Mouse (Mus musculus) mouse embryonic stem cell (cell line): ENCODE results near the gene Gm37240.

Experiments
- in situ Hi-C, 2 experiments: fragments of 300-500 bp; cut with MboI; formaldehyde crosslinking; loops; 1 replicate in 1 of 2; 3 replicates in 1 of 2; pipeline ENCODE4 v1.14.3; 2019 to 2020; ENCODE audit warnings: low sequenced_read_pairs in 2 of 2, low pct_unique_long_range_greater_than_20kb in 1 of 2, mixed read lengths in 1 of 2; ENCODE audit not compliant: unreplicated experiment in 1 of 2

Gene Gm37240

DNA sequence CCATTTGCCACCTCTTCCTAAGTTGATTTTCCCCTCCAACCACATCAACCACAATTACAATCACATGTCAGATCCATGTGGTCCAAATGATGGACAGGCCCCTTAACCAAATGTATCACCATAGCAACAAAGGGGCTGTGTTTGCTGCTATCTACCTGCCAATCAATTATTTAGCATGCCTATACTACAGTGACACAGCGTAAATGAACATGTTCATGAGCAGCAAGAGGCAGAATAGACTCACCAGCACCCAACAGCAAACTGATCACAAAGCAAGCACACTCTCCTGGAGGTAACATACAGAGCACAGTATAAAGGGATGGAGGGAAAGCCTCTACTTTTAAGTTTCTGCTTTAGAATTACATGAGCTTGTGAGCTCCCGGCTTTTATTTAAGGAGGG, 107.0 kb downstream of the Gm37240 start:
- in situ Hi-C loops = no loop called here

- in situ Hi-C loops = no loop called here
Observed at GRCm38 (mm10) chr3:85777841-85778240, 109.5 kb downstream of the Gm37240 start.

- in situ Hi-C loops = no loop called here
Observed at GRCm38 (mm10) chr3:85777356-85777755, 110.0 kb downstream of the Gm37240 start.

GRCm38 (mm10) chr3:85776707-85777106, 110.6 kb downstream of the Gm37240 start:
- in situ Hi-C loops = no loop called here

GRCm38 (mm10) chr3:85776126-85776525, 111.2 kb downstream of the Gm37240 start:
- in situ Hi-C loops = no loop called here

- in situ Hi-C loops = no loop called here
Observed at GRCm38 (mm10) chr3:85773886-85774285, 113.4 kb downstream of the Gm37240 start.

DNA sequence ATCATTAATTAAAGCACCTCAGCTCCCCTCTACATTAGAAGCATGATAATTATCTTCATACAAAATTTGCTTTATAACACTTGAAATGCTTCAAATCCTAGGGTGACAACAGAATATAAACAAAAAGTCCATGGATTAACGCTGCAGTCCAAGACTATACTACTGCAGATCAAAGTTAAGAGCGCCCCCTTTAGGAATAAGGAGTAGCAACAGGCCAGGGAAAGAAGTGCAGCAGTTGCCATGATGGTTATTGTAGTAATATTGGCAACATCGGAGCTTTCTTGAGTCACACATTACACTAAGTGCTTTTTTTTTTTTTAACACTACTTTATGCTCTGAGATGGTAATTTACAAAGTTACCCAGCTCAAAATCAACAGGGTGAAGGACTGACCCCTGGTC, 113.9 kb downstream of the Gm37240 start:
- in situ Hi-C loops = no loop called here

DNA sequence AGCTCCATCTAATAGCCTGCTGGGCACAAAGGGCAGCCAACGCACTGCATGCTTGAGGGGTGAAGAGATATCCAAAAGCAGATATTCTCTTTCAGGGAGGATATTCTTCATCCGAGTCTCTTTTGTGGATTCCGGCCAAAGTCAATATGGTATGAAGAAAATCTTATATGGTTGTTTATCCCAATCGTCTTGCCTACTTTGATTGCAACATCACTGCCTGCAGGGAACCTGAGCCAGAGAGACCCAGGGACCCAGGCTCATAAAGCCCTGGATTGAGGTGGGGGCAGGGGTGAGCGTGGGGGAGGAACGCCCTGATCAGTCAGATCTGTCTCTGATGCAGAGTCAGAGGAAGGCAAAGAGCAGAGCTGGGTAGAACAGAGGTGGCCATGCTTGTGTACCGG, 122.4 kb downstream of the Gm37240 start:
- in situ Hi-C loops = no loop called here

DNA sequence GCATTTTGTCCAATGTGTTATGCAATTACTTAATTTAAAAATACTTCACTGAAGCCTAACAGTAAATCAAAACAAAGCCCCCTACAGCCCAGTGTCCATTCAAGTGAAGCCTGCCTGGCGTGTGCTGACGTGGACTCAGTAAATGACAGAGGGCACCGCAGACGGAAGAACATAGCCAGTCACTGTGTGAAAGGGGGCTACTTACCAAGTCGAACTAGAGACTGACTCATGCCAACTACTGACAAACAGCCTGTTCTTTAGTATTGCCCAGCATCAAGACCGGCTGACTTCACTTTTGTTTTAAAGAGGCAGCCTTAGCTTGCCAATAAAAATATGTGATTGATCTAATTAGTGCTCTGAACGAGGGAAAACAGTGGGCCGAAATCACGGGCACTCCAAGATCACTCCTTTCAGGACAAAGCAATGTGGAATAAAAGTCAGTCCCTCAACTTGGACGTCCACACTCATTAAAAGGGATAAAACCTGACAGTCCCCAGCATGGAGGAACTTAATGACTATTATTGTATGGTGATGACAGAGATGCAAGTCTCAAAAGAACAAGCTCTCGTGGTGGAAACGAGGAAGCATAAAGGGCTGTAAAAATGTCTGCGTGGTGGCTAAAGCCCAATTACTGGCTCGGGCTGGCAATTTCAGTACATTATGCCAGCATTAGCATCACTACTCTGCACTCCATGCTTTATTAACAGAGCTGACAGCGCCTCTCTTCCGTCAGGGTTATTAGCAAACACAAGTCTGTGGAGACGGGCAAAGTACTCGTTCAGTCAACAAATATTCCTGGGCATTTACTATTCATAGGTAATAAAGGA, 123.1 kb downstream of the Gm37240 start:
- in situ Hi-C loops = no loop called here

DNA sequence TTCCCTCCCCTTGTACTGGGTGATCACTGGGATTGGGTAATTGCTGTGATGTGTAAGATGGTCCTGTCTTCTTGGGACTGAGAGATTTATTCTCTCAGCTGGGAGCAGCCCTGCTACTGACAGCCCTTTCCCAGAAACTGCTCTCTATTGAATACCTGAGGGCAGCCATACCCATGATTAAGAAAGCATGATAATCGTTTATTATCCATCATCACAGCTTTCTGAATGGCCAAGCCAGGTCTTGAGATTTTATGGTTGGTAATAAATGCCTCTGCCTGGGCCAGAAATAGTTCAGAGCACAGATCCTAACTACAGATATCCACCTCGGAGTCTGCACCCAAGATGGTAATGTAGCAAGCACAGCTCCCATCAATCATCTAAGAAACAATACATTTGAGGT, 129.4 kb downstream of the Gm37240 start:
- in situ Hi-C loops = no loop called here

GRCm38 (mm10) chr3:85757435-85757834, 129.9 kb downstream of the Gm37240 start:
- in situ Hi-C loops = no loop called here

DNA sequence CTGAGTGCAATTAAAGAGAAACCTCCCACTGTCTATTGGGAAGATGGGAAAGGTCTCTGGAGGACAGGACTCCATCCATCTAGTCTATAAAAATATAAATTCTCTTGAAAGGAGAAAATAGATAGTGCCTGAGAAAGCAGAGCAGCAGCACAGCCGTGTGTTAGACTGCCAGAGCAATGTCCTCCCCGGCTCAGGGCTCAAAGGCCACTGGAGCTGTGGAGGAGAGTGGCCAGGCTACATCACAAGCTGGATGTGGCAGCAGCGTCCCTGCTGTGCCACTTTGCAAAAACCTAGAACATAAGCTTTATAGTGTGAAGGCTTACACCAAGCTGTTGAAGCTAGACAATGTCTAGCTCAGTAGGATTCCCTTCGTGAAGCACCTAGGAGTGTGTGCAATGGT, 138.0 kb downstream of the Gm37240 start:
- in situ Hi-C loops = no loop called here

- in situ Hi-C loops = no loop called here
Observed at GRCm38 (mm10) chr3:85748863-85749262, 138.5 kb downstream of the Gm37240 start.

GRCm38 (mm10) chr3:85746116-85746515, 141.2 kb downstream of the Gm37240 start:
- in situ Hi-C loops = no loop called here

- in situ Hi-C loops = no loop called here
Observed at GRCm38 (mm10) chr3:85741767-85742166, 145.6 kb downstream of the Gm37240 start.

DNA sequence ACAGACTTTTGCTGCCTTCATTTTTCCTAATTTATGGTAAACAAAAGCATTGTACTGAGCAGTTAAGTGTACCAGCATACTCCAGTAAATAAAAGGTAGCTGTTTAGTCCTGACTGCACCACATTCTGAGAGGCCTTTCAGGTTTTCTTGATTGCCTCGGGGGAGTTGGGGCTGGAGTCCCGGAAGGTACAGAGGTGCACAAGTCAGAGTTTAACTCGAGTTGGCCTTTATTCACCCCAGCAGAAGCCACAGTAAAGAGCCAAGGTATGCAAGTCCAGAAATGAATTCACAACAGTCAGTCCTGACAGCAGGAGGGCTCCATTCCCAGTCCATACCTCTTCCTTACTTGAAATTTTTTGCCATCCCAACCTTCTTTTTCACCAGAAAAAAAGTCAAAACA, 148.7 kb downstream of the Gm37240 start:
- in situ Hi-C loops = no loop called here

DNA sequence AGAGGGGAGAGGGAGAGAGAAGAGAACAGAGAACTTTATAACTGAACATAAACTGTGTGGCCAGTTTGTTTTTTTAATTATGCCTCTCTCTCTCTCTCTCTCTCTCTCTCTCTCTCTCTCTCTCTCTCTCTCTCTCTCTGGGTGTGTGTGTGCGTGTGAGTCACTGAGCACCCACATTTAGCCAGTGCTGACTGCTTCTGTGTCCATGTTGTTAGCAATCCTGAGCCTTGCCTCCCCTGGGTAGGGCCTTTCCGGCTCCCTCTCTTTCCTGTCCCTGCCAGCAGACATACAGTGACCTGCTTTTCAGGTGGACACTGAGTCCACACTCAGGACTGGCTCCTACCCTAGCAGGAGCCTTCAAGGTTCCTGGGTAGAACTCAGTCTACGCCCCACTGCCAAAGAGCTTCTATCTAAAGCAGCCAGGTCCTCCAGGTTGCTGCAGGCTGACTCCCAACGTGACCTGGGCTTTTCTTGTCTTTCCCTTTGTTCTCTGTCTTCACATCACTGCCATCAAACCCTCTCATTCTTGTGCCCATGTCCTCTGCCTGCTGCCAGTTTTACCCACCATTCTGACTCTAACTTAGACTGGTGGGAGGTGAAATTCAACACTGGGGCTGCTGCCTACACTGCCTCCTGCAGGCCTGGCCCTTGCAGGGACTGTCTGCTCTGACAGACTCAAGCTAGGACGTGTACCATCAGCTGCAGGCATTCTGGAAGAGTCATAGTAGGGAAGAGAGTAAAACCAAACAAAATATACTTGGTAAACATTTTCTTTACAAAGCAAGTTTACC, 153.2 kb downstream of the Gm37240 start:
- in situ Hi-C loops = no loop called here

- in situ Hi-C loops = no loop called here
Observed at GRCm38 (mm10) chr3:85727171-85727570, 160.1 kb downstream of the Gm37240 start.

GRCm38 (mm10) chr3:85725971-85726370, 161.3 kb downstream of the Gm37240 start:
- in situ Hi-C loops = no loop called here

DNA sequence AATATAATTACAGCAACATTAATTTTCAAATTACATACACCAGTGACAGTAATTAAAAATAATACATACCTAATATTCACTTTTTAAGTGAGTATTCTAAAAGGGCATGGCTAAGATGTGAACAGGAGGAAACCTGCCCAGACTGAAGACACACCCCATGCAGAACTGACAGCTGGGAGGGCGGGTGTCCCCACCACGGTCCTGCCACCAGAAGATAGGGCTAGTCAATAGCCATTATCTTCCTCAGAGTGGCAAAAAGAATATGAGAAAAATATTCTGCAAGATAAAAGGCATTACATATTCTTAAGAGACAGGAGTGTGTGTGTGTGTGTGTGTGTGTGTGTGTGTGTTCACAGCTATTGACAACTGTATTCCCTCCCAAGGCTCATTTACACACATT, 162.2 kb downstream of the Gm37240 start:
- in situ Hi-C loops = no loop called here
